ENCODE assay signal across 9 mouse cellular contexts in the genomic region with DNA sequence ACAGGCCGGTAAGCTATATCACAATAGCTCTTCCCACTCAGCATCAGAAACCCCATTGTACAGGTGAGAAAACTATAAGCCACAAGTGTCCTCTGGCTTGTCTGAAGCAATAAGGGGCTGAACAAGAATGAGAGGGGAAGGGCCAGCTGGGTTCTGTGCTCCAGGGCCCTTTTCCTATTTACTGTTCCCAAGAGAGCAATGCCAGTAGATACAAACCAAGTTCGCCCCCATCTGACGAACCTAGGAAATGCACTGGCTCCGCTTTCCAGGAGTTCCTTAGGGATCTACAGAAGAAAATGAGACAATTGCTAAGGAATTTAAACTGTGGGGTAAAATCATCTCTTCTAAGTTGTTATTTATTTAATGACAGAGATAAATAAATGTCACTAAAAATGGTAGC. TPM values are rescaled to one million over a fixed set of nuclear protein-coding genes. Genes with fewer than 3 reads are reported as not detected.
DNase-seq lines count a peak whose midpoint lies in the region; ATAC-seq and TF ChIP-seq lines count a peak whose summit lies in the region.
"Had no signal": no experiment of that assay in that cellular context is flagged by ENCODE, and none has a peak within 500 bp of the region (broad histone marks: within the 10 kb centered on the region; RNA-seq: fewer than 3 reads in every experiment).

No protein-coding gene starts in this region.

- peak; percentile 74 for DNase-seq in midbrain, embryonic 14.5 days
- peak; percentile 69 for DNase-seq in brain, embryonic 14.5 days (ENCODE audit: low read depth)
- DNase-seq in gastrocnemius, postnatal 25 days = peak; percentile 46
- DNase-seq in large intestine, adult 2 months (ENCODE audit: low read depth, low spot score) = peak; percentile 21
- DNase-seq in testis, postnatal 14 days (ENCODE audit: low spot score) = peak; percentile 31
- no peak for DNase-seq in B cell, adult 2 months

- H3K4me2 ChIP-seq in midbrain, embryonic 14.5 days (ENCODE audit: low read length) = no peak overlapping the region
- no peak overlapping the region for H3K4me2 ChIP-seq in midbrain, embryonic 13.5 days (replicated peaks)
- no peak overlapping the region for H3K4me2 ChIP-seq in lung, embryonic 16.5 days (ENCODE audit: low read depth, low read length)
- H3K4me2 ChIP-seq: embryonic facial prominence, embryonic 15.5 days had no signal

- no peak overlapping the region for H3K4me3 ChIP-seq in midbrain, embryonic 14.5 days (replicated peaks; ENCODE audit: low read depth, low read length)
- H3K4me3 ChIP-seq in midbrain, embryonic 13.5 days (replicated peaks) = no peak overlapping the region
- no peak overlapping the region for H3K4me3 ChIP-seq in lung, embryonic 16.5 days (ENCODE audit: low read length)
- H3K4me3 ChIP-seq: embryonic facial prominence, embryonic 15.5 days had no signal

- H3K9me3 ChIP-seq in midbrain, embryonic 14.5 days (ENCODE audit: control insufficient read depth, low read length) = no peaks in the 10 kb centered on the region
- no peaks in the 10 kb centered on the region for H3K9me3 ChIP-seq in midbrain, embryonic 13.5 days
- H3K9me3 ChIP-seq in lung, embryonic 16.5 days (ENCODE audit: control insufficient read depth, low read length) = no peaks in the 10 kb centered on the region
- H3K9me3 ChIP-seq: embryonic facial prominence, embryonic 15.5 days had no signal

- TF ChIP-seq CTCF in brain, embryonic 14.5 days (IDR thresholded peaks at IDR 0.05; ENCODE audit: borderline replicate concordance, extremely low read depth, insufficient read depth, insufficient read length) = peak; percentile 68; the same call in 1 of the 2 replicates

- 33% methylated on average over 4 of the region's 4 CpGs for WGBS in midbrain, embryonic 14.5 days
- WGBS in midbrain, embryonic 13.5 days = 30% methylated on average over 4 of the region's 4 CpGs
- WGBS in large intestine, adult 2 months = 29% methylated on average over 4 of the region's 4 CpGs
- 28% methylated on average over 4 of the region's 4 CpGs for WGBS in lung, embryonic 16.5 days

- no peak overlapping the region for H3K9ac ChIP-seq in midbrain, embryonic 14.5 days (replicated peaks; ENCODE audit: low read length)
- H3K9ac ChIP-seq in midbrain, embryonic 13.5 days (replicated peaks) = no peak overlapping the region
- no peak overlapping the region for H3K9ac ChIP-seq in lung, embryonic 16.5 days (ENCODE audit: low read length)
- H3K9ac ChIP-seq: embryonic facial prominence, embryonic 15.5 days had no signal

- H3K36me3 ChIP-seq in midbrain, embryonic 14.5 days (ENCODE audit: control insufficient read depth, insufficient read depth, low read length) = no peaks in the 10 kb centered on the region
- no peaks in the 10 kb centered on the region for H3K36me3 ChIP-seq in midbrain, embryonic 13.5 days
- H3K36me3 ChIP-seq in lung, embryonic 16.5 days (ENCODE audit: control insufficient read depth, insufficient read depth, low read length) = no peaks in the 10 kb centered on the region
- H3K36me3 ChIP-seq: embryonic facial prominence, embryonic 15.5 days had no signal

- ATAC-seq in midbrain, embryonic 14.5 days (ENCODE audit: low FRiP score, low TSS enrichment) = no peak
- no peak for ATAC-seq in midbrain, embryonic 13.5 days
- ATAC-seq in lung, embryonic 16.5 days (ENCODE audit: low read depth) = peak; percentile 20; the same call in 1 of the 2 replicates

- no peaks in the 10 kb centered on the region for H3K27me3 ChIP-seq in midbrain, embryonic 14.5 days (ENCODE audit: control insufficient read depth, insufficient read depth, low read length)
- no peaks in the 10 kb centered on the region for H3K27me3 ChIP-seq in midbrain, embryonic 13.5 days
- H3K27me3 ChIP-seq in lung, embryonic 16.5 days (ENCODE audit: control insufficient read depth, insufficient read depth, low read depth, low read length) = peaks cover 2% of the 10 kb centered on the region; the same call in 1 of the 2 replicates
- H3K27me3 ChIP-seq: embryonic facial prominence, embryonic 15.5 days had no signal

- H3K27ac ChIP-seq in midbrain, embryonic 14.5 days (replicated peaks; ENCODE audit: low read depth, low read length) = no peak overlapping the region
- H3K27ac ChIP-seq in midbrain, embryonic 13.5 days = no peak overlapping the region
- no peak overlapping the region for H3K27ac ChIP-seq in lung, embryonic 16.5 days (ENCODE audit: low read length)
- H3K27ac ChIP-seq: embryonic facial prominence, embryonic 15.5 days had no signal

- no peaks in the 10 kb centered on the region for H3K4me1 ChIP-seq in midbrain, embryonic 14.5 days (ENCODE audit: control insufficient read depth, insufficient read depth, low read length)
- peaks cover 4% of the 10 kb centered on the region; the same call in 1 of the 2 replicates for H3K4me1 ChIP-seq in midbrain, embryonic 13.5 days (replicated peaks)
- H3K4me1 ChIP-seq in lung, embryonic 16.5 days (replicated peaks; ENCODE audit: control insufficient read depth, insufficient read depth, low read length) = no peaks in the 10 kb centered on the region

- no peak for TF ChIP-seq POLR2A in brain, embryonic 14.5 days (IDR thresholded peaks at IDR 0.05; ENCODE audit: borderline replicate concordance, extremely low read depth, insufficient read depth, insufficient read length, poor library complexity, severe bottlenecking)

RNA-seq across cellular contexts. Expression of a gene that starts 38.2 kb away (rescaled TPM):
- 225 and 305 TPM in 2 replicates for polyA plus RNA-seq in midbrain, embryonic 14.5 days (2014; fragmentation: Nextera tagmentation; extraction: Ambion mirVana)
- 366 and 377 TPM in 2 replicates for polyA plus RNA-seq in midbrain, embryonic 13.5 days (2015; fragmentation: Nextera tagmentation; extraction: Ambion mirVana)
- polyA plus RNA-seq in brain, embryonic 14.5 days (2012; rRNA removed) = 449 and 467 TPM in 2 replicates
- total RNA-seq in gastrocnemius, postnatal 25 days (2021) = 100 to 1,000 TPM; 204 to 213 TPM
- polyA plus RNA-seq in large intestine, adult 2 months (2012; rRNA removed) = 232 and 289 TPM in 2 replicates
- polyA plus RNA-seq in lung, embryonic 16.5 days (2015; fragmentation: Nextera tagmentation; extraction: Ambion mirVana) = 321 and 331 TPM in 2 replicates

Comparison
In these comparisons a context has a peak if more than half of its experiments do, and no peak if none do; other contexts are left out.
1. DNase-seq: peak in midbrain, embryonic 14.5 days (single experiment), brain, embryonic 14.5 days (single experiment), gastrocnemius, postnatal 25 days (single experiment), large intestine, adult 2 months (single experiment) and testis, postnatal 14 days (single experiment); none in B cell, adult 2 months (0 of 2).